Mouse (Mus musculus) left cerebral cortex, postnatal 10 days (tissue): Measurements from ENCODE around the gene Cyp4f18. TPM values are rescaled to one million over a fixed set of nuclear protein-coding genes. Genes with fewer than 3 reads are reported as not detected.
"Not testable (repeated sequence)": the region's sequence is repeated elsewhere in the genome, so short reads cannot be mapped to it uniquely, and the experiment has no call there.

ENCODE experiments used
- DNase-seq, 2 experiments: peaks; one replicate each; pipeline ENCODE4 v3.0.0; 2021 to 2022; ENCODE audit warnings: low spot score in 2 of 2, mixed read lengths in 1 of 2; ENCODE audit errors: extremely low spot score in 1 of 2
- intact Hi-C: fragments of 180-260 bp; cut with DNase I; formaldehyde crosslinking; loops from one replicate; pipeline ENCODE4 v1.15.1; 2025
- total RNA-seq, 2 experiments: library from RNA; stranded (reverse); gene quantifications; 2 replicates each; pipeline ENCODE4 v1.2.3; 2021

The Cyp4f18 gene
- total RNA-seq, 2 experiments from 2014 or later, result not detected

DNA sequence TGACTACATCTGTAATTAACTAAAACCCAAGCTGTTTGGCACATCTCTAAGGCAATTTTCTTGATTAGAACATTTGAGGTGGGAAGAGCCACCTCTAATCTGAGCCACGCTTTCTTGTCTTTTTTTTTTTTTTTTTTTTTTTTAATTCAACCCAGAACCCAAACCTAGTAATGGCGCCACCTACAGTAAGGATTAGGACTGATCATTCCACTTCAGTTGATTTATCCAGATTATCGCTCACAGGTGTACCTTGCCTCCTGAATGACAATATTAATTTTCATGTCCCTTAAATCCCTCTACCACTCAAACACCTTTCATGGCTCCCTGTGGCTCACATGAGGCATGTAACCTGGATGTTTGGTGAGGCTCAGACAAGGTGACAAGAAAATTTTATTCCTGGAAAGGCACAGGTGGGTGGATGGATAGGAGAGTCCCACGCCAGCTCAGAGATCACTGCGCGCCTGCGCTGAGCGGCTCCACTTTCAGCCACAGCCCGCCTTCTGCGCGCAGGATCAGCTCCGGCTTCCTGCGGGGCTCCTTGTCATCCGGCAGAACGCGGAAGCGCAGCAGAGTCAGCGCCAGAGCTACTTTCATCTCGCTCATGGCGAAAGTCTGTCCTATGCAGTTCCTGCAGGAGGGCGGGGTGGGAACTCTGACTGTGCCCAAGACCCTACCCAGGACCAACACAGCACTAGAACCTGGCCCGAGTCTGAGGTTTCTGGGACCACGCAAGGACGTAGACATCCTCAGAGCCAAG lies 21.1 kb downstream of the Cyp4f18 start:
- intact Hi-C loops, result loop anchor here (10.0 kb wide), 1 partner anchor 283 kb away; the partner anchor contains the start of gene B3gnt3
- peak; percentile 61 to 78 for DNase-seq

DNA sequence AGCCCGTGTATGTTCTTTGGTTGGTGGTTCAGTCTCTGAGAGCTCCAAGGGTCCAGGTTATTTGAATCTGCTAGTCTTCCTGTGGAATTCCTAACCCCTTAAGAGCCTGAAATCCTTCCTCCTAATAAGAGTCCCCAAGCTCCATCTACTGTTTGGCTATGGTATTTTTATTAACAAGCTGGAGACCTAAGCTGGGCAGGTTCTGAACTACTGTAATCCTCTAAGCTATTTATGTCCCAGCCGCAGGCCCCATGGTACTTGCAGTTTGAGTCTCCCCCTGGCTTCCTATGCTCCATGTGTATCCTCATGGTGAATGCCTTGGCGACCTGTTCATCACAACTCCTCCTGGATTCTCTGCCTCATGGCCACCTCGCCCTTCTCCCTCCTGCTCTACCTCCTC lies 24.8 kb downstream of the Cyp4f18 start:
- no peak for DNase-seq
- intact Hi-C loops, result loop anchor here (10.0 kb wide), 1 partner anchor 280 kb away; the partner anchor contains the start of gene B3gnt3

DNA sequence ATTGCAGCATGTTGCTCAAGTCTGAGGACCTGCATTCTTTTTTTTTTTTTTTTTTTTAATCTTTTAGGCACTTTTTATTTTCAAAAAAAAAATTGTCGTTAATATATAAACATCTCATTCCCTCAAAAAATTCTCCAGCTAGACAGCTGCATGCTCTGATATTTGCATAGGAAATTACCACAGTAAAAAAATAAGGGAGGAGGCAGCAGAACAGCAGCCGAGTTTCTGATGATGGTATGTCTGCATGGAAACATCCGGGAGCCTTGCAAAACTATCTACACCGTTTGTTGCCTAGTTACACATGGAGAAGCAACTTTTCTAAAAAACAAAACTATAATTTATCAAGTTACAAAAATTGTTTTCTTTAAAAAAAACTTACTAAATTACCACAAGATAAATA lies 28.0 kb downstream of the Cyp4f18 start:
- intact Hi-C loops, result loop anchor here (10.0 kb wide), 1 partner anchor 277 kb away; the partner anchor contains the start of gene B3gnt3
- no peak for DNase-seq

DNA sequence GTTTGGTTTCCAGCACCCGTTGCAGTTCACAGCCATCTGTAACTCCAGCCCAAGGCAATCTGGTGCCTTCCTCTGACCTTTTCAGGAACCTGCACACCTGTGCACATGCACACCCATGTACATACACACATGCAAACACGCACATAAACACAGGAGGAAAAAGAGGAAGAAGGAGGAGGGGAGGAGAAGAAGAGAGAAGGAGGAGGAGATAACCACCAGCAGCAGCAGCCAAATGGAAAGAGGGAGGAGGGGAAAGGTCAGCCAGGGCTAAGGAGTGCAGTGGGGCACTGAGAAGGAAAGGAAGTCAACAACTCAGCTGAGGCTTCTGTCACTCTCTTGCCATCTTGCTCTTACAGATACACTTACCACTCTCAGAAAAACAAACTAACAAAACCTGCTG lies 28.4 kb downstream of the Cyp4f18 start:
- no peak for DNase-seq
- intact Hi-C loops, result loop anchor here (10.0 kb wide), 1 partner anchor 276 kb away; the partner anchor contains the start of gene B3gnt3

DNA sequence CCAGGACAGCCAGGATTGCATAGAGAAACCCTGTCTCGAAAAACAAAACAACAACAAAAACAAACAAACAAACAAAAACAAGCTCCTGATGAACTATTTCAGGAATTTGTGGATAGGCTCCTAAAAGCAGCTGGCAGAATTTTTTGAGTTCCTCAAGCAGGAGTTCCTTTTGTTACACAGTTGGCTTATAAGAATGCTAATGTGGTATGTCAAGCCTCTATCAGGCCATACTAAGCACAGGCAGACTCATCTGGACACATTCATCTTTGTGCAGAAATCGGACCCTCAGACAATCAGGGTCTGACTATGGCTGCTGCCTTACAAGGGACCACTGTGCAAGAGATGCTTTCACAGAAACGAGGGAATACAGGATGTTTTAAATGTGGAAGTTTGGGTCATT lies 35.2 kb downstream of the Cyp4f18 start:
- no peak for DNase-seq
- intact Hi-C loops, result no loop called here

DNA sequence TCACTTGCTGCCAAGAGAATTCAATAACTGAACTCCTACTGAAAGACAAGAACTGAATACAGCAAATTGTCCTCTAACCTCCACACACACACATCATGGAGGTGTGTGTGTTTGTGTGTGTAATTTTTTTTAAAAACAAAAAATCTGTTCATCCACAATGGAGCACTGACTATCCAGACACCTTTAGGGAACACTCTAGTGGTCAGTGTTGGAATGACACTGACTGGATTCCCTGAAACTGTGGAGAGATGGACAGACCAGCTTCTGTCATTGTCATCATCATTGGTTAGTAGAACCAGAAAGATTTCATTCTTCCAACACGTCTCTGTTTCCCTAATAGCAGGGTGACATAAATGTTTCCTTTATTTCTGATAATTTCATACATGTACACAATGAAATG lies 37.5 kb downstream of the Cyp4f18 start:
- intact Hi-C loops, result no loop called here
- no peak for DNase-seq

DNA sequence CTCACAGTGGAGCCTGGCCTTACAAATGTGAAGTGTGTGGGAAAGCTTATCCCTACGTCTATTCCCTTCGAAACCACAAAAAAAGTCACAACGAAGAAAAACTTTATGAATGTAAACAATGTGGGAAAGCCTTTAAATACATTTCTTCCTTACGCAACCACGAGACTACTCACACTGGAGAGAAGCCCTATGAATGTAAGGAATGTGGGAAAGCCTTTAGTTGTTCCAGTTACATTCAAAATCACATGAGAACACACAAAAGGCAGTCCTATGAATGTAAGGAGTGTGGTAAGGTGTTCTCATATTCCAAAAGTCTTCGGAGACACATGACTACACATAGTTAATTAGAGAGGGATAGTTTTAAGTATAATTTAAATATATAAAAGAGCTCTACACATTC lies 40.8 kb downstream of the Cyp4f18 start:
- no peak for DNase-seq

DNA sequence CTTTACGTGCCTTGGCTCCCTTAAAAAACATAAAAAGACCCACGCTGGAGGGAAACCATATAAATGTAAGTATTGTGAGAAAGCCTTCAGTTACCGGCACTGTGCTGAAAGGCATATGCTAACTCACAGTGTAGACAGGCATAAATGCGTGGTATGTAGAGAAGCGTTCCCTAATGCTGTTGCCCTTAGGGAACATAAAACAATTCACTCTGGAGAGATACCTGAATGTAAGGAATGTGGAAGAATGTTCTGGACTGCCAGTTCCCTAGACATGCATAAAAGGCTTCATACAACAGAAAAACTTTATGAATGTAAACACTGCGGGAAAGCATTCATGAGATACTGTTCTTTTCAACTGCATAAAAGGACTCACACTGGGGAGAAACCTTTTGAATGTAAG lies 41.3 kb downstream of the Cyp4f18 start:
- intact Hi-C loops, result no loop called here
- no peak for DNase-seq

More for the DNA sequence above, 40.8 kb downstream of the Cyp4f18 start:
- intact Hi-C loops, result no loop called here

DNA sequence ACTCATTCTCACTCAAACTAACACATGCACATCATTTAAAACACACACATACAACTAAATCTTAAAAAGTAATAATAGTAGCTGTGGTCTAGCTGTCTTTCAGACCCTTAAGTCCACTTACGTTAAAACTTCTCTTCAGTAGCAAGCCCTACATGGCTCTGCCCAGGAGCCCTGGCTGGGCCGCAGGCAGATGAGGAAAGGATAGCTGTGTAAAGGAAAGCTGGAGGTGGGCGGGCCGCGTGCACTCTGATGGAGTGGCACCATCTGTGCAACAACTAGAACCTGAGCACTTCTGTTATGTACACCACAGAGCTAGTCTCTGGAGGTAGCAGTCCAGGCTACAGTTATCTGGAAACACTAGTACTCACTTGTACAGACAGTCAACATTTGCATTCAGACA lies 42.2 kb downstream of the Cyp4f18 start:
- DNase-seq, result no peak
- intact Hi-C loops, result no loop called here

DNA sequence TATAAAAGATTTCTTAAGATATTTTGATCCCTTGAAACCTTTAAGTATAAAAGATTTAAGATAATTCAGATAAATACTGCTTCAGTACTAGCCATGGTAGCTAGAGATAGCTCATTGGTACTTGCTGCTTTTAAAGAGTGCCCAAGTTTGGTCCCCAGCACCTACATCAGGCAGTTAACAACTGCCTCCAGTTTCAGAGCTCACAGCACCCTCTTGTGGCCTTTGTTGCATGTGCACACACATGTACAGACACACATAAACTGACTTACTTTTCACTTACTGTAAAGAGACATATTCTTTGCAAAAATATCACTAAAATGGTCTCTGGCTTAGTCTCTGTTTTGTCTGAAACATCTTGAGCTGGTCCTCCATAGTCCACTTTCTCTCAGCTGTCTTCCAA lies 43.0 kb downstream of the Cyp4f18 start:
- DNase-seq, result no peak
- intact Hi-C loops, result no loop called here

DNA sequence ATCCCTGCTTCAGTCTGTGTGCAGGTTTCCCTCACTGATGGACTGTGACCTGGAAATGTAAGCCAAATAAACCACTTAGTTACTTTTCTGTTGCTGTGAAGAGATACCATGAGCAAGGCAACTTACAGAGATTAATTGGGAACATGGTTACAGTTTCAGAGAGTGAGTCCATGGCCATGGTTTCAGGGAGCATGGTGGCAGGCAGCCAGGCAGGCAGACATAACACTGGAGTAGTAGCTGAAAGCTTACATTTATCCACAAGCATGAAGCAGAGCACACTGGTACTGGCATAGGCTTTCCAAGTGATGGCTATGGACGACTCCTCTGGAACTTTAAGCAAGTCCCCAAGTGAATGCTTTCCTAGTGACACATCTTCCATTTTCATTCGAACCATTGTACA lies 44.3 kb downstream of the Cyp4f18 start:
- intact Hi-C loops, result no loop called here
- no peak for DNase-seq

DNA sequence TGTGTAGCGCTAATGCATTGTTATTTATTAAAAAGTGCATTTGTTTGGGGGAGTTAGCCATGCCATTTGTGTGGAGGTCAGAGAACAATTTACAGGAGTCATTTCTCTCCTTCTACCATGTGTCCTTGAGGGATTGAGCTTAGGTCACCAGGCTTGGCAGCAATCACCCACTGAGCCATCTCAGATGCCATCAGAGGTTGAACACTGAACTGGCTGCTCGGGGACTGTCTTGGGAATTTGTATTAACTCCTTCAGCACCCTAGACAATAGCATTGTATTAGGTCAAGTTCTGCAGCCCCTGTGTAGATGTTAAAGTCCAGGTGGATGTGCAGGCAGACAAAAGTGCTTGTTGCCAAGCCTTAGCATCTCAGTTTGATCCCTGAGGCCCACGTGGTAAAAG lies 45.4 kb downstream of the Cyp4f18 start:
- intact Hi-C loops, result no loop called here
- DNase-seq, result no peak

DNA sequence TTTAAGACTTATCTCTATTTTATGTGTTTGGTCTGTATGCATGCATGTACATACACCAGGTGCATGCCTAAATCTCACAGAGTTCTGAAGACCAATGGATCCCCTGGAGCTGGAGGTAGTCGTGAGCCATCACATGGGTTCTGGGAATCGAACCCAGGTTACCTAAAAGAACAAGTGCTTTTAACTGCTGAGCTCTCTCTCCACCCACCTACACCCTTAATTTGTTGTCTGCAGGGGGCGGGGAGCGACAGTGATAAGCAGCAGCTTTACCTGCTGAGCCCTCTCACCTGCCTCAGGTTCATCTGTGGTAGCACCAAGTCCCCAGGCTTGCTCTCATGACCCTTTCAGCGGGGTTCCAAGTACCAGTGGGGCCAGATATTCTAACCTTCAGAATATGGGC lies 47.6 kb downstream of the Cyp4f18 start:
- intact Hi-C loops, result no loop called here

DNA sequence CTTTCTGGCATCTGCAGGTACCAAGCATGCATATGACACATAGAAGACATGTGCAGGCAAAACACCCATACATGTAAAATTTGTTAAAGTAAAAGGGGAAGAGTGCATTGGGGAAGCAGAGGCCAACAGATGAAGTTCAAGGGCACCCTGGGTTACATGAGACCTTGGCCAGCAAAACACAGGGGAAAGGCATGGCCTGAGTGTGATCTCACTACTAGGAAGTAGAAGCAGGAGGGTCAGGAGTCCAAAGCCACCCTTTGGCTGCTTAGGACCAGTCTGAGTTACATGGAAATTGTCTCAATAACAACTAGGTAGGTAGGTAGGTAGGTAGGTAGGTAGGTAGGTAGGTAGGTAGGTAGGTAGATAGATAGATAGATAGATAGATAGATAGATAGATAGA lies 48.9 kb downstream of the Cyp4f18 start:
- DNase-seq, result no peak
- intact Hi-C loops, result no loop called here

More for the DNA sequence above, 47.6 kb downstream of the Cyp4f18 start:
- no peak for DNase-seq

DNA sequence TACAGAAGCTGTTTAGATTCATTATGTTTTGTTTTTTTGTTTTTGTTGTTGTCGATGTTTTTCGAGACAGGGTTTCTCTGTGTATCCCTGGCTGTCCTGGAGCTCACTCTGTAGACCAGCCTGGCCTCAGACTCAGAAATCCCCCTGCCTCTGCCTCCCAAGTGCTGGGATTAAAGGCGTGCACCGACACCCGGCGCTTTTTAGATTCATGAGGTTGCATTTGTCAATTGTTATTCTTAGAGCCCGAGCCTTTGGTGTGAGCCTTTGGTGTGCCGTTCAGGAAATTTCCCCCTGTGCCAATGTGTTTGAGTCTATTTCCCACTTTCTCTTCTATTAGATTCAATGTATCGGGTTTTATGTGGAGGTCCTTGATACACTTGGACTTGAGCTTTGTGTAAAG lies 54.8 kb downstream of the Cyp4f18 start:
- intact Hi-C loops, result no loop called here
- no peak for DNase-seq

DNA sequence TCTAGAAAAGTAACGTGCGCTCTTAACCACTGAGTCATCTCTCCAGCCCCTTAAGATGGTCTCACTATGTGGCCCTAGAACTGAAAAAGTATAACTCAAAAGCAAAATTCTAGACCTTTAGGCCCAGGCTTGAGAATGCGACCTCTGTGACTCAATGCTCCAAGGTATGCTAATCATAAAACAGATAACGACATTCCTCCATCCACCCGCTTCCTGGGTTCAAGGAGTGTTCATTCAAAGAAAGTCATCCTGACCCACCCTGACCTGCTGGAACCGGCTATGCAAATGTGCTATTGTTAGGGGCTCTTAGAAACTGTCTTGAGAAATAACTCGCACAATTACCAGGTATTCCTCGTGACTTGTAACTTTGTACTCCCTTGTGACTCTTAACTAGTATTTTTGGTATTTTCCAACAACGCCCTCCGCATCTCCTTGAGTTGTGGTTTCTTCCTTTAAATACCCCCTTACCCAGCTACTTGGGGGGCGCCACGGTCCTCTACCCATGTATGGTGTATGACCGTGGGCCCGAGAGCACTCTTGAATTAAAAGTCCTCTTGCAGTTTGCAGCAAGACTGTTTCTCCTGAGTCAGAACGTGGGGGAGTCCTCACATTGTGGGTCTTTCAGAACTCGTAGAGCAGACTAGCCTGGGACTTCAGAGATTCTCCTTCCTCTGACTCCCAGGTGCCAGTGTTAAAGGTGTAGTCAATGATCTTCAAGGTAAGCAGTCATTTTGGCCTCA lies 56.3 kb downstream of the Cyp4f18 start:
- intact Hi-C loops, DNase-seq: not testable (repeated sequence)

DNA sequence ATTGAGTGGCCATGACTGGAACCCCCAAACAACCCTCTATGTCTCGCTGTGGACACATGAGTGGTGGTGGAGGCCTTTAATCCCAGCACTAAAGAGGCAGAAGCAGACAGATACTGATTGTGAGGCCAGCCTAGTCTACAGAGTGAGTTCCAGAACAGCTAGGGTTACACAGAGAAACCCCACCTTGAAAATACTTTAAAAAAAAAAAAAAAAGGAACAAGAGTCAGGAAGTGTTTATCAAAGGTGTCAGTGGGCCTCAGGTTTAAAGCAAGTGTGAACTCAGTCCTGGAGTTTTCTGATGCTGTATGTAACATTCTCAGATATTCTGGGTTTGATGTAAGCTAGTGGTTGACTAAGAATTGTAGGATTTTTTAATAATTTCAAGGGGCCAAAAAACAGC lies 56.9 kb downstream of the Cyp4f18 start:
- no peak for DNase-seq
- intact Hi-C loops, result no loop called here

DNA sequence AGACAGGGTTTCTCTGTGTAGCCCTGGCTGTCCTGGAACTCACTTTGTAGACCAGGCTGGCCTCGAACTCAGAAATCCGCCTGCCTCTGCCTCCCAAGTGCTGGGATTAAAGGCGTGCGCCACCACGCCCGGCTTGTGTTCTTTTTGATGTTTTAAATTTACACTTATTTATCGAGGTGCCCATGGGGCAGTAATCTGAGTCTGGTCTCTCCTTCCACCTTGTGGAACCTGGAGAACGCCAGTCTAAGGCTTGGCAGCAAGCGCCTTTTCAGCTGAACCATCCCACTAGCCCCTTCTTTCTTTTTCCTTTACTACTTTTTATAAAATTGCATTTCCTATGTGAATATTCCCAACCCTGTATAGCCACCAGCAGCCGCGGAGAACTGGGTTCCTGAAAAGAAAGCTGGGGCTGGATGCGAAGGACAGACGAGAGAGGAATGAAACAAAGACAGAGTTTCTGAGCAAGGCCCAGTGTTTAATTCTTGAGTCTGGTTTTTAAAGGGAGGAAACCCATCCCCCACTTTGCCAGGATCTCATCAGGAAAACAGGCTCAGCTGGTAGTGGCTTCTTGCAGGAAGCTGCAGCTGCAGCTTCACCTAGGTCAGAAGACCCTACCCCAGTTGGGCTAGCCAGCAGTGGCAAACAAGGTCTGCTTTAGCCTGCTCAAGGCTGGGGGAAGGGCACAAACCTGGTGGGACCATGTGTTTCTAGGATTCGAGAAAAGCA lies 57.8 kb downstream of the Cyp4f18 start:
- intact Hi-C loops, result no loop called here
- no peak for DNase-seq

DNA sequence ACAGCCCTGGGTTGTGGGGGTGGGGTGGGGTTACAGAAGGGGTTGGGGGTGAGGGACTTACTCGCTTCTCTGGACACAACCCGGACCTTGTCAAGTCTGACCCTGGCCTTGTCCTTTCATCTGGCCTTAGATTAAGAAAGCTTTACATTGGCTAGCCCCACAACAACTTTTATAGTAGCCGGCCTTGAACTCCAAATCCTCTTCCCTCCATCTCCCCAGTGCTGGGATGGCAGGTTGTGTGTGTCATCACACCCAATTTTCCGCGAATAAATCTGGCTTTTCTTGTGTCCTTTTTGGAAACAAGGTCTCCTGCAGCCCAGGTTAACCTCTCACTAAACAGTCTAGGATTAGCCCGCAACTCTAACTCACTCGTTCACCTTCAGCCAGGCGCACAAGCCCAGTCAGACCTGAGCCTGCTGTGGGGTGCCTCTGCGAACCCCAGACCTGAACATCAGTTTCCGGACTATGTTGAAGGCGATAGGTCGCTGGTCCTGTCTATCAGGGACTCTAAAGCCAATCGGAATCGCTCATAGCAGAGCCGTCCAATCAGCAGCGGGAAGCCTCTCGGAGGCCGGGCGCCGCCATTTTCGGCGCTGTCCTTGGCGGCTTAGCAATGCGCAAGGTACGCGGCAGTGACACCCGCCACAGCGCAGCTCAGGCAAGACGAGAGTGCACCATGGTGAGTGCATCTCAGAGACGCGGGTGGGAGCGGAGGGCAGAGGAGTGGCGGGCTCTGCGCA lies 58.8 kb downstream of the Cyp4f18 start, which contains the start of gene Zfp961:
Zfp961 (plus strand) TSS at position 557 of the 740 bp plus-strand sequence.
- intact Hi-C loops, result no loop called here
- peak; percentile 99 for DNase-seq
